Mouse (Mus musculus) spleen, adult 12 weeks (tissue): ENCODE measurements around the gene Ren1.

Source experiments
- DNase-seq: peaks from one replicate; pipeline ENCODE4 v3.0.0; 2022; ENCODE audit warnings: low spot score

The Ren1 gene

DNA sequence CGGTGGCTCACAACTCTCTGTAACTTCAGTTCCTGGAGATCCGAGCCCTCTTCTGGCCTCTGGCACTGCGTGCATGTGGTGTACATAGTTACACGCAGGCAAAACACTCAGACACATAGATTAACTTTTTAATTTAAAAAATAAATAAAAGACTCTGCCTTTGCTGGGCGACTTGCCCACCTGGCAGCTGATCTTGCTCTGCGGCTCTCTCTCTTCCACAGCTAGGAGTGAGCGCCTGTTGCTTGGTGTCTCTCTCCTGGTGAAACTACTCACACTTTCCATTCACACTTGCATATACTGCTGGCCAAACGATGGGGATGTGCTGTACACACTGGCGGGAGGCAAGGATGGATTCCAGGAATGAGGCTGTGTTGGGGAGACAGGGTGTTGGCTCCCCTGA is 3.8 kb upstream of the Ren1 start:
- DNase-seq = no peak

DNA sequence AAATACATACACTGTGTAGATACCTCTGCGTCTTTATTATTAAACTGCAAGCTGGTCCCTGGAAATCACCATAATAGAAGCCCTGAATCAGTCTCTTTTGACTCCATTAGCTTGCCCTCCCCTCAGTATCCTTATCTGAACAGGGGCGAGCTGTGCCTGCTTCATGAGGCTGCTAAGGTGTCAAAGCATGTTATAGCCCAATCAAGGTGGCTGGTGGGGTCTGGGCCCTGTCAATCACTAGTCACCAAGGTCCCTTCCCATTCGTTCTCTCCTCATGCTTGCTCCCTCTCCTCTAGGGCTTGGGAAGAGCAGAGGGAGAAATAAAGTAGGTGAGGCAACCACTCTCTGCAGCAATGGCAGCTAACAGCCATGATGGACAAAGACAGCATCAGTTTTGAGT is 3.1 kb upstream of the Ren1 start:
- DNase-seq = no peak

DNA sequence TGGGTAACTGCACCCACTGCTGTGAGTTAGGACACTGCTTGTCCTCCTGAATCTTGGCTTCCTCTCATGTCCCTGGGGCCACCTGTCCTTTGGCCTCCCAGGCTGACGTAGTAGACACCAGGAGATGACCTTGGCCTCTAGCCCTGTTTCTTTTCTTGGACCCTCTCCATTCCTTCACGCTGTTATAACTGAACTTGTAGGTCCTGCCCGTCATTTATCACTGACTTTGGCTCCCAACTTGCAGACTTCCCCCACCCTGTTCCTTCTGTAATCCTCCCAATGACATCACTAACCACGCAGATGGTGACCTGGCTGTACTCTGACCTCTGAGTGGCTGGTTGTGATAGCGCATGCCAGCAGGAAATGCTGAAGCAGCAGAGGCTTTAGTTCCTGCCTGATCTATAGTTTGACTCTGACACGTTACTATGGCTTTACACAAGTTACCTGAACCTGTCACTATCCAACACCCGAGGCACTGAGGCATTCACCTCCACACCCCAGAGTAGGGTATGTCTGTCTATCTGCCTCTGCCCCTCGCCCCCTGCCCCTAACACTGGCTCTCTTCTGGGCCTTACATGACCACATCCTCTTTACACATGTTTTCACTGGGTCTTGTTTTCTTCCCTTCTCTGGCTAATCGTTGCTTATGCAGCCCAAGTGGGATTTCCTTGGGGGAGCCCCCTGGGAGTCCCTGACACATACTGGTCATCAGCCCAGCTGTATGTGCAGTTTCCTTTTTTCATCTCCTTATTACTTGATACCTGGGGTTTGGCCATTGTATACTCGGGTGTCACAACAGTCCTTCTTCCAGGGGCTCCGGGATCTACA is 2.4 kb upstream of the Ren1 start:
- DNase-seq = no peak

DNA sequence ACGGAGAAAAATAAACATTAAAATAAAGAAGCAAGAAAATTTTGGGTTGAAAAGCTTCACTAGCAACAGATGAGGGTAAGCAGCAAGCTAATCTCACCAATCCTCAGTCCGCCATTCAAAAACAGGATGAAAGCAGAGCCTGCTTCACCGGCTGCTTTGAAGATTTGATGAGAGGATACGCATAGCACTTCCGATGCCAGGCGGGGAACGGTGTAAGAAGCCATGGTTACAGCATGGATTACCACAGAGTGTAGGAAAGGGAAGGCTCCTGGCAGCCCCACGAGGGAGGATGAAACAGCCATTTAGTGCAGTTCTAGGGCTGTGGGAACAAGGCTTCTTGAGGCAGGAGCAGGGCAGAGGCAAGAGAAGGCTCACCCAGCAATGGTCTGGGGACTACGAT is 1.5 kb downstream of the Ren1 start:
- DNase-seq = no peak

DNA sequence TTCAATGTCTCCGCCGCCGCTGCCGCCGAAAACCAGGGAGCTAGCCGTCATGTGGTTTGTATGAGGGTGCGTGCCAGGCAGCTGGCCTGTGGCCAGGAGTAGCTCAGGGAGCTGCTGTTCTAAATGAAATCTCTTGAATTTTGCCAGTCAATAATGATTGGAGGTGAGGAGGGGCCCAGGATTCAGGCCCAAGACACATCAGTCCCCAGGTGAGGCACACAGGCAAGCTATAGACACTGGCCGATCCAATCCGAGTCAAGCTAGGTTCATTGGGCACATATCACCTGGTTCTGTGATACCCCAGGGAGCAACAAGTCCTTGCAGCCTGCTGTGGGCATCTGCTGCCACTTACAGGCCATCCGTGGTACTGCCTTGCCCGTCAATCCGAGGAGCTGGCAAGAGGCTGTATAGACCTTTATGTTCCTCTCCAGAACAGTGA is 3.1 kb downstream of the Ren1 start:
- DNase-seq = no peak

DNA sequence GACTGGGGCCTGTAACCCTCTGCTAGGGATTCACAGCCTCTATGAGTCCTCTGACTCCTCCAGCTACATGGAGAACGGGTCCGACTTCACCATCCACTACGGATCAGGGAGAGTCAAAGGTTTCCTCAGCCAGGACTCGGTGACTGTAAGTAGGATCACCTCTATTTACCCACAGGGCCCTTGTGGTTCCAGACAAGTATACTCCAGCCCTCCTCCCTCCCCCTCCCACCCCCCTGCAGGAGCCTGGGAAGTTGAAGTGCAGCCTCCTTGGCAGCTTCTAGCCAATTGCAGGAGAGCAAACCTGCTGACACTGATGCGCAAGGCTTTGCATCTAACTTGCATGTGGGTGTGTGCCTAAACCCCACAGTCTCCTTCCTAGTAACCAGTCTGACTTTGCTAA is 5.2 kb downstream of the Ren1 start:
- DNase-seq = no peak

DNA sequence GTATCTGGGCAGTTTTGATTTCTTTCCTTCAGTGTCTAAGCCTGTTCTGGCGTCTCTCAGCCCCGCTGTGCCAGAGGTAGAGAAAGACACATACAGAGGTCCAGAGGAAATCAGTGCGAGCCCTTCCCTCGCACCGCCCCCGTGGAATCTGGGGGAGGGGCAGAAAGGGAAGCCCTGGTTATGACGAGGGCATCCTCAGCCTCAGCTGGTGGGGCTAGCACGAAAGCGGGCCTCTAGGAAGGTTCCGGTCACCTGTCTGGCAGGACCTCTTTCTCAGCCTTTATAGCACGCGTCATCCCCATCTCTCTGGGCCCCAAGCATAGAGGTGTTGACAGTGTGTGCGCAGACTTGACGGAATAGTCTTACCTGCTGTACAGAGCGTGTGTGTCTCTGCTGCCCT is 5.6 kb downstream of the Ren1 start:
- DNase-seq = no peak

DNA sequence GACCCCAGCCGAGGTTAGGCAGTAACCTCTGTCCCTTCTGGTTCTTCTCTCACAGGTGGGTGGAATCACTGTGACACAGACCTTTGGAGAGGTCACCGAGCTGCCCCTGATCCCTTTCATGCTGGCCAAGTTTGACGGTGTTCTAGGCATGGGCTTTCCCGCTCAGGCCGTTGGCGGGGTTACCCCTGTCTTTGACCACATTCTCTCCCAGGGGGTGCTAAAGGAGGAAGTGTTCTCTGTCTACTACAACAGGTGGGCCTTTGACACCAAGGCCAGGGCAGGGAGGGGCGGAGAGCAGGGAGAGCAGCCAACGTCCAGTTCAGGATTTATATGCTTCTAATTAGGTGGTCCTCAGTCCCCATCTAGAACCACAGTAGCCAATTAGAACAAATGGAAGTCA is 6.0 kb downstream of the Ren1 start:
- no peak for DNase-seq

DNA sequence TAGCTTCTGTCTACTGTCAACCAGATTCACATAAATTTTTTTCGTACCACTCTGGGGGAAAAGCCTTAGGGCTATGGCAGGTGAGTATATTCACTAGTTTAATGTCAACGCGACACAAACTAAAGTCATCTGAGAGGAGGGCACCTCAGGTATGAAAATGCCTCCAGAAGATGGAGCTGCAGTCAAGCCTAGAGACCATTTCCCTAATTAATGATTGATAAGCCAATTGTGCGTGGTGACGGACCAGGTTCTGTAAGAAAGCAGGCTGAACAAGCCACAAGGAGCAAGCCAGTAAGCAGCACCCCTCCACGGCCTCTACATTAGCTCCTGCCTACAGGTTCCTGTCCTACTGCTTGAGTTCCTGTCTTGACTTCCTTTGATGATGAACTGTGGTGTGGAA is 10.7 kb downstream of the Ren1 start:
- no peak for DNase-seq

DNA sequence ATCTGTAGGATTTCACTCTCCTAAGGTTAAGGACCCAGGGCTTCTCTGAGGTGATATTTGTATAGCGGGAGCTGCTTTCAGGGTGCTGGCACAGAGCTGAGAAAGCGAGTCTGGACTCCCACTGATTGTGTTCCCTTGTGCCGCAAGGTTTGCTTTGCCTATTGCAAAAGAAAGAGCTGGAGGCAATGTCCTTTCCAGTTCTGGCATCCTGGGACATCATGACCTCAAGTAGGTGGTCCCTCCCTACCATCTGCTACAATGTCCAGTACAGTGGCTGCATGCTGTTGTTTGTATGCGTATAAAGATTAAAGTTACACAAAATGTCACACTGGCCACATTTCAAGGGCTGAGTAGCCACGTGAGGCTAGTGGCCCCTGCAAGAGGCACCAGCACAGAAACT is 11.8 kb downstream of the Ren1 start:
- DNase-seq = no peak

DNA sequence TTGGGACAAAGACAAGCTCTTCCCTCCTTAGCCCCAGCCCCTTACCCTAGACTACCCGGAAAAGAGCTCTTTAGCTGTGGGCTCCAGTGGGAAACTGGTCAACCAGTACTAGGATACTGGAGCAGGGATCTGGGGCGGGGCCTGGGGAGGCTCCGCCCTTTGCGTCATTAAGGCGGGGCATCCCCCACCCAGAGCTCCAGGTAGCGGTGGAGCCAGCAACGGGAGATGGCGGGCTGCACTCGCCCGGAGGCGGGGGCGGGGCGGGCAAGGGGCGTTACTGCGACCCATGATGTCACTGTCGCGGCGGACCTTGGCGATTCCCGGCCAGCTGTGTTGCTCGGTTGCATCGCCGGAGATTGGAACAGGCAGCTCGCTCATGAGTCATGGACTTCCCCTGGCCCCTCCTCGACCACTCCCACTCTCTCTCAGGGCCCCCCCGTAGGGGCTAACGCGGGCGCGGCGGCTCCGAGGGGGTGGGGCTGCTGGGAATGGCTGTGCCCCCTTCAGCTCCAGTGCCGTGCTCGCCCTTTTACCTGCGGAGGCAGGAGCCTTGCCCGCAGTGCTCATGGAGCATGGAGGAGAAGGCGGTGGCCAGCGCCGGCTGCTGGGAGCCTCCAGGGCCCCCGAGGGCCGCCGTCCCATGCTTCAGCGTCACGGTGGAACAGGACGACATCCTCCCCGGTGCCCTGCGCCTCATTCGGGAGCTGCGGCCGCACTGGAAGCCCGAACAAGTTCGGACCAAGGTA is 13.1 kb downstream of the Ren1 start, which contains the start of gene Etnk2:
Etnk2 (plus strand) TSS at position 297 of the 746 bp plus-strand sequence.
- DNase-seq = peak; percentile 34

DNA sequence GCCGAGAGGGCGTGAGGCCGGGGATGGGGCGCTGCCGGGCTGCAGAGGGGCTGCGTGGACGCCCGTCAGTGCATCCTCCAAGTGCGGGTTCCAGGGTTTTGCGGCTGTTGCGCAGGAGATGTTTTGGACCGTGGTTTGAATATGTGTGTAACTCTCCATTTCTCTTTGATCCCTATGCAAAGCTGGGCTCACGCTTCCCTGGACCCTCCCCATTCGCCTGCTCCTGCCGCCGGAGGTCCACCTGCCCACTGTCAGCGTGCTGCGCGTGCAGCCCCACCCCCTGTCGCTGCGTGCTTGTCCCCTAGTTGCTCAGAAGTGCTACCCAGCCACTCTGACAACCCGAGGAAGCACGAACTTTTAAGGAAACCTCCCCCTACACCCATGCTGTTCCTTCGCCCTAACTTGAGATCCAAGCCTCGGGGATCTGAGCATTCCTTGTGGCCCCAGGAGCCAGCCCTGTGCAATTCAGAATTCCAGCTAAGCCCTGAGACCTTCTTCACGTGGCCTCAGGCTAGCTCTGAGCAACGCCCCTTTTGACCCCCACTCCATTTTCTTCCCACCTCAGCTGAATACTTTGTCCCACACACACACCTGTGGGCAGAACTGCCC is 13.8 kb downstream of the Ren1 start:
- DNase-seq = no peak

DNA sequence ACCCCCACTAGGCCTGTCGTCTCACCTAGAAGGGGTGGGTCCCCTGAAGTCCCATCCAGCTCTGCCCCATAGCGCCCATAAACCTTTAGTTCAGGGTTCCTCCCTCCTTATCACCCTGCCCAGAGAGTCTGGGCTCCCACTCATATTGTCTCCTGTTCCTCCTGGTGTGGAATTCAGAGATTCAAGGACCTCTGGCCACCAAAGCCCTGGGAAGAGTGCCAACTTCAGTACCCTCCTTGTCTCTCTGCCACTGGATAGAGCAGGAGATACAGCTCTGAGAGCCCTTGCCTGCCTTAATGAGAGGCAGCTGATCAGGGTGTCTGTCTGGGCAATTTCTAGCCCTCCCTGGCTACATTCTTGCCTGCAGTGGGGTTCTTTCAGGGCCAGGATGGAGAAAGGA is 14.6 kb downstream of the Ren1 start:
- no peak for DNase-seq

DNA sequence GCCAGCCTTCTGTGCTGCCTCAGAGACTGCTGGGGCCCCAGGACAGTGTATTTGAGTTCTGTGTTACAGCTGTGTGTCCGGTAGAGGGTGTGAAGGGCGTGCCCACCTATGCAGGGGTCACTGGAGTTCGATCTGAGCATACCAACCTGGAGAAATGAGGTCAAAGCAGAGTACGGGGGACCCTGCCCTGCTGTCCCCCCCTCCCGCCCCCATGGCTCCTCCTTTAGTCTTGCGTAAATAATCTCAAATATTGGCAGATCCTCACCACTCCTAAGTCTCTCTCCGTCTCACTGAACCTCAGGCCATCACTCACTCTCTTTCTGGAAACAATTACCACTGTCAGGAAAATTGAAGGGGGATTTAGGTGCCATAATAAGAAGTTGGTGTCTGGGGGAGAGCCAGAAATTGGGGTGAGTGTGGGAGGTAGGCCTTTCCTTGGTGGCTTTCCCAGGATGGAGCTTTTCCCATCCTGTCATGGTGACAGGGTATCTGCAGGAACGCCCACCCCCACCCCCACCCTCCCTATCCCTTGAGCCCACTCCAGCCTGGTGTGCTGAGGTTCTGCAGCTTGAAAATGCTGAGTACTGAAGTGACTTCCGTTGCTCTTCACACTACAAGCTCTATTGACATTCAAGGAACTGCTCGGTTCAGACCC is 16.8 kb downstream of the Ren1 start:
- no peak for DNase-seq

DNA sequence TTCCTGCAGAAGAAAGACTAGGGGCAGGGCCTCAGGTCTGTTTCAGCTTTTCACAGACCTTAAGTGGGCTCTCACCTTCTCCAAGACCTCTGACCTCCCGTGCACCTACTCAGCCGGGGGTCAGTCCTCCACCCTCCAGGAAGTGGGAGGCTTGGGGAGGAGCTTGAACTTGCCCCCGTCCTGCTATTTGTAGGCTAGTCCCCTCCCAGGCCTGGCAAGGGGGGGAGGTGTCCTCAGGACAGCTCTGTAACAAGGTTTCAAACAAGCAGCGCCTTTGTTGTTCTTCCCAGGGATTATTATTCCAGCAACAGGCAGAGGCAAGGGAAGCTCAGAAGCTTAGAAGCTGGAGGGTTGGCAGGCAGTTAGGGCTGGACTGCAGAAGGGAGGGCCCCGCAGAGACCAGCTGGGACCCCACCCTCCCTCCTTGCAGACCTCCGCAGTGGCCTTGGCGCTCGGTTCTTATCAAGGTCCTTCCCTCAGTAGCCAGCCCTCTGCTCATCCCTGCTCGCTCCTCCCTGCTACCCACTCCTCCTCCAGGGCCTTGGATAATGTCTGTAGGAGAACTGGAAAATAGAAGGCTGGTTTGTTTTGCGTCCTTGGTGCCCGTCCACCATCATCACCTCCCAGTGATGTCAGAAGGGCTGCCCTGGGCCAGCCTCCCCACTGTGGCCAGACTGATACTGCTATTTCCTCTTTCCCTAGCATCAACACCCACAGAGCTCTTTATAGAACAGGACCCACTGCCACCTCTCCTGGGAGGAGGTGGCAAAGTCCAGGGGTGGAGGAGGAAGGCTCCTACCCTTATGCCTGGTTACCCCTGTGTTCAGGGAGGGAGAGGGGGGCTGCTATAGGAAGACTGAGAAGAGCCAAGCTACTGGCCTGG is 17.5 kb downstream of the Ren1 start:
- DNase-seq = no peak

DNA sequence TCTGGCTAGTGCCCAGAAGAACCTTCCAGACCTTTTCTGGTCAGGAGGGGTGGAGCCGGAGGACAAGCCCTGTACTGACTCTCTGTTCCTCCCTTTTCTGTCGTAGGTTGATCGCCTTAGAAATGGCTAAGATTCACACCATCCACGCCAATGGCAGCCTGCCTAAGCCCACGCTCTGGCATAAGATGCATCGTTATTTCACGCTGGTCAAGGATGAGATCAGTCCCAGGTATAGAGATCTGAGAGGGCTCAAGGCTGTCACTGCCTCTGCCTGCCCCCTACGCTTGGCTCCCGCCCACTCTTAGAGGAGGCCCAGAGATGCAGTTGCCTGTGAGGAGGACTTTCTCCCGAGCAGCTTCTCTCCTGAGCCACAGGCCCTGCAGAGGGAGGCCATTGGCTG is 18.3 kb downstream of the Ren1 start:
- DNase-seq = no peak

DNA sequence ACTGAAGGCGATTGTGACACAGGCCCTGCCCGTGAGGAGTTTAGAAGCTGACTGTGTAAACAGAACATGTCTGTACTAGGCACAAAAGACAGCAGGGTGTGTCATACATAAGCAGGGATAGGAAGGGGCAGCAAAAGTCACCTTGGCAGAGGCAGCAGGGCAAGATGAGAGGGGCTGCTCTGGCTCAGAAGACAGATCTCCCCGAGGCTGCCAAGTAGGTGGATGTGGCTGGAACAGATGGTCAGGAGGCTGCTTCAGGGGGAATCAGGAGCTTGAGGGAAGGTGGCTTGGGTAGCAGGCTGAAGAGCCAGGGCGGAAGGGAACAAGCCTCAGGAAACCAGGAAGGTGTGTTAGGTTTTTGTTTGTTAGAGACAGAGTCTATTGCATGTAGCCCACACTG is 20.0 kb downstream of the Ren1 start:
- DNase-seq = no peak

DNA sequence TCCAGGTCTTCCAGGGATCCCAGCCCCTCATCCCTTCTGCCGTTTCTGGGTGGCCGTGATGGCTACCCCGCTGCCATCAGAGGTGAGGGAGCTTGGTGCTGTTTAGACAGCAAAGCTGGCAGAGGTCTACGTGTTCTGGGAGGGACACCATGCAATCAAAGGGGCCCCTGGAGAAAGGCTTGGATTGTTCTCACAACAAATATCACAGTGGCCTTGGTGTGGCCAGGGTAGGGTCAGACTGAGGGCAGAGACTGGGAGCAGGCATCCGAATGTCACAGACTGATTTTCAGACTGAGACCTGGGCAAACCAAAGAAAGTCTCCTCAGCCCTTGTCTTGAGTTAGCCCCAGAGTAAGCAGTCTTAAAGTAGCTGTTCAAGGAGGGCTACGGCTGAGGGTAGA is 21.1 kb downstream of the Ren1 start:
- DNase-seq = no peak

DNA sequence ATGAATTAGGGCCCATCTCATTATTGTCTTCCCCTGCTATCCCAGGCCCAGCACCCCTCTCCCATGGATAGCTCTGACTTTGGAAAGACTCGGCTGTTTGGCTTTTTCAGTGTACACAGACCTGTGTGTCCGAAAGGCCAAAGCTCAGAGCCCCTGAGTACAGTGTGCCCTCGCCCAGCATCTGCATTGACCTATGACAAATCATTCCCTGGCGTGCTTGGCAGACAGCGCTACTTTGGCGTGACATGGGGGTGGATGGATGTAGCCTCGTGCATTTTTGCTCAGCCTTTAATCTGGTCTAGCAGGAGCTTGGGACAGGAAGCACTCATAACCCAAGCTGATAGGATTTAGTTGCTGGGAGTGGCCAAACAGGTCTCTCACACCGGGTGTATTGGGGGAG is 21.8 kb downstream of the Ren1 start:
- no peak for DNase-seq

DNA sequence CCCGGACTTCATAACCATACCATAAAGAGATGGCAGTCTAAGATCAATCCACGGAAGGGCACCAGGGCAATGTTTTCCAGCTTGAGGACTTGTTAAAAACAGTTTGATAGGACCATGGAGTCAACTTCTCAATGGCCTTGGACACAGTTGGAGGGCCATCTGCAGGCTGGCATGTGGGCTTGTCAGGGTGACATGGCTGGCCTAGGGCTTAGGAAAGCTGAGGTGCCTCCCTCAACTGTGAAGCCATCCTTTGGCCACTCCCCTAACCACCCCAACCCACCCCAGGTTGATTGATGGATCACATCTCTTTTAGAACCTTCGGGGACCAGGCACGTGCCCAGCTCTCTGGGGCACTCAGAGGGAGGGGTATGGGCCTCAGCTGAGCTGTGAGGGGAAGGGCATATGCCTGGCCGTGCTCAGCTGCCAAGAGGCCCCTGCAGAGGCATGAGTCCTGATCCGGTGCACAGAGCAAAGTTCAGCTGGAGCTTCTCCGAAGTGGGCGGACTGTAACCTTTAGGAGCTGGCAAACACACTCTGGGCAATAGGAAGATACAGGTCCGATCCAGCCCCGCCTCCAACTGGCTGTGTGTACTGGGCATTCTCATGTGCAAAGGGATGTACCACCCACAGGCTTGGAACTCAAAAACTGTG is 25.5 kb downstream of the Ren1 start:
- no peak for DNase-seq

DNA sequence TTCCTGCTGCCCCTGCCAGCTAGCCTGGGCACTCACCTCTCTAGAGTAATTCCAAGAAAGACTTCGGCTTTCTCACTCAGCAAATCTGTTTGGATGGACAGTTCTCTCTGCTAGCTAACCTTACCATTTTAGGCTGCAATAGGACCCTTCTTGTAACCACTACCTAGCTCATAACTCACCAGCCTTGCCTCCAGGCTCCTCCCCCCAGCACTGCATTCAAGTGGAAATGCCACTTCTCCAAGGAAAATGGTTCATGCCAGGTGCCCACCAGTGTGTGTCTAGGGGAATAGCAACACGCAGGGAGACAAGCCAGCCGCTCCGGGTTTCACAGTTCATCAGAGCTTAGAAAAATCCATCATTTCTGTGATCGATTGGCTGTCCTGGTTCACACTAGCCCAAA is 27.2 kb downstream of the Ren1 start:
- no peak for DNase-seq
